Mouse (Mus musculus): ENCODE results near the gene Scp2. TPM values are rescaled to one million over a fixed set of nuclear protein-coding genes. Genes with fewer than 3 reads are reported as not detected.
"Not testable (repeated sequence)": the region's sequence is repeated elsewhere in the genome, so short reads cannot be mapped to it uniquely, and the experiment has no call there.

Scp2 gene
- polyA plus RNA-seq, 1 experiment from 2014 or later = 189 TPM

- Histone ChIP-seq H3K27ac (ENCODE audit: low read length) (no peak overlapping the region), H3K36me3 (ENCODE audit: control insufficient read depth, insufficient read depth) (no peaks in the 10 kb centered on the region), H3K9me3 (replicated peaks; ENCODE audit: control insufficient read depth, low read length) (no peaks in the 10 kb centered on the region), H3K27me3 (ENCODE audit: control insufficient read depth, insufficient read depth, low read length) (no peaks in the 10 kb centered on the region), H3K4me1 (ENCODE audit: control insufficient read depth, insufficient read depth, low read length) (peaks cover 6% of the 10 kb centered on the region; the same call in 1 of the 2 replicates), H3K9ac (ENCODE audit: low read length) (no peak overlapping the region), H3K4me2 (ENCODE audit: low read depth, low read length) (no peak overlapping the region), H3K4me3 (ENCODE audit: low read length) (no peak overlapping the region)
- 78% methylated on average over 6 of the region's 6 CpGs for WGBS
- no peak for ATAC-seq (replicated peaks; ENCODE audit: extremely low read depth, insufficient read depth, low FRiP score)
These were observed 61.6 kb downstream of the Scp2 start for GRCm38 (mm10) chr4:108083032-108083735.

GRCm38 (mm10) chr4:108082401-108082806, 62.4 kb downstream of the Scp2 start:
- peaks cover 6% of the 10 kb centered on the region; the same call in 1 of the 2 replicates for H3K4me1 ChIP-seq (ENCODE audit: control insufficient read depth, insufficient read depth, low read length)
- 72% methylated on average over 2 of the region's 2 CpGs for WGBS
- no peak overlapping the region for H3K4me3 ChIP-seq (ENCODE audit: low read length)
- no peaks in the 10 kb centered on the region for H3K36me3 ChIP-seq (ENCODE audit: control insufficient read depth, insufficient read depth)
- H3K4me2 ChIP-seq (ENCODE audit: low read depth, low read length) = no peak overlapping the region
- no peak for ATAC-seq (replicated peaks; ENCODE audit: extremely low read depth, insufficient read depth, low FRiP score)
- H3K9me3 ChIP-seq (replicated peaks; ENCODE audit: control insufficient read depth, low read length) = no peaks in the 10 kb centered on the region
- H3K9ac ChIP-seq (ENCODE audit: low read length) = no peak overlapping the region
- H3K27me3 ChIP-seq (ENCODE audit: control insufficient read depth, insufficient read depth, low read length) = no peaks in the 10 kb centered on the region
- no peak overlapping the region; the same call in 1 of the 2 replicates for H3K27ac ChIP-seq (ENCODE audit: low read length)

GRCm38 (mm10) chr4:108080876-108081275, 63.9 kb downstream of the Scp2 start:
- no peaks in the 10 kb centered on the region for H3K36me3 ChIP-seq (ENCODE audit: control insufficient read depth, insufficient read depth)
- H3K27ac ChIP-seq (ENCODE audit: low read length) = no peak overlapping the region
- no peak overlapping the region for H3K9ac ChIP-seq (ENCODE audit: low read length)
- no peaks in the 10 kb centered on the region for H3K9me3 ChIP-seq (replicated peaks; ENCODE audit: control insufficient read depth, low read length)
- 73% methylated on average over 5 of the region's 5 CpGs for WGBS
- ATAC-seq (replicated peaks; ENCODE audit: extremely low read depth, insufficient read depth, low FRiP score) = no peak
- no peak overlapping the region for H3K4me2 ChIP-seq (ENCODE audit: low read depth, low read length)
- peaks cover 6% of the 10 kb centered on the region; the same call in 1 of the 2 replicates for H3K4me1 ChIP-seq (ENCODE audit: control insufficient read depth, insufficient read depth, low read length)
- H3K27me3 ChIP-seq (ENCODE audit: control insufficient read depth, insufficient read depth, low read length) = no peaks in the 10 kb centered on the region
- no peak overlapping the region for H3K4me3 ChIP-seq (ENCODE audit: low read length)

- Histone ChIP-seq H3K36me3 (ENCODE audit: control insufficient read depth, insufficient read depth) (no peaks in the 10 kb centered on the region), H3K4me1 (ENCODE audit: control insufficient read depth, insufficient read depth, low read length) (peaks cover 6% of the 10 kb centered on the region; the same call in 1 of the 2 replicates), H3K9me3 (replicated peaks; ENCODE audit: control insufficient read depth, low read length) (no peaks in the 10 kb centered on the region), H3K27ac (ENCODE audit: low read length) (no peak overlapping the region), H3K27me3 (ENCODE audit: control insufficient read depth, insufficient read depth, low read length) (no peaks in the 10 kb centered on the region), H3K4me2 (ENCODE audit: low read depth, low read length) (no peak overlapping the region), H3K9ac (ENCODE audit: low read length) (no peak overlapping the region), H3K4me3 (ENCODE audit: low read length) (no peak overlapping the region)
- 62% methylated on average over 2 of the region's 2 CpGs for WGBS
- no peak for ATAC-seq (replicated peaks; ENCODE audit: extremely low read depth, insufficient read depth, low FRiP score)
These were observed 65.0 kb downstream of the Scp2 start for GRCm38 (mm10) chr4:108079762-108080161.

- H3K4me2 ChIP-seq (ENCODE audit: low read depth, low read length); H3K36me3 ChIP-seq (ENCODE audit: control insufficient read depth, insufficient read depth); H3K4me3 ChIP-seq (ENCODE audit: low read length); H3K9me3 ChIP-seq (replicated peaks; ENCODE audit: control insufficient read depth, low read length); H3K9ac ChIP-seq (ENCODE audit: low read length); H3K27ac ChIP-seq (ENCODE audit: low read length); H3K4me1 ChIP-seq (ENCODE audit: control insufficient read depth, insufficient read depth, low read length); ATAC-seq (replicated peaks; ENCODE audit: extremely low read depth, insufficient read depth, low FRiP score); H3K27me3 ChIP-seq (ENCODE audit: control insufficient read depth, insufficient read depth, low read length): not testable (repeated sequence)
- 86% methylated on average over 15 of the region's 15 CpGs for WGBS
These were observed 65.6 kb downstream of the Scp2 start for GRCm38 (mm10) chr4:108079191-108079590.

- WGBS = 71% methylated on average over 3 of the region's 3 CpGs
These were observed 67.4 kb downstream of the Scp2 start for GRCm38 (mm10) chr4:108077224-108077955.

GRCm38 (mm10) chr4:108074204-108074823, 70.5 kb downstream of the Scp2 start:
- H3K27ac ChIP-seq (ENCODE audit: low read length) = no peak overlapping the region
- 82% methylated on average over 3 of the region's 3 CpGs for WGBS
- no peak overlapping the region for H3K9ac ChIP-seq (ENCODE audit: low read length)
- H3K27me3 ChIP-seq (ENCODE audit: control insufficient read depth, insufficient read depth, low read length) = no peaks in the 10 kb centered on the region
- no peak overlapping the region for H3K4me2 ChIP-seq (ENCODE audit: low read depth, low read length)
- peaks cover 9% of the 10 kb centered on the region for H3K4me1 ChIP-seq (ENCODE audit: control insufficient read depth, insufficient read depth, low read length)
- ATAC-seq (replicated peaks; ENCODE audit: extremely low read depth, insufficient read depth, low FRiP score) = no peak
- H3K9me3 ChIP-seq (replicated peaks; ENCODE audit: control insufficient read depth, low read length) = no peaks in the 10 kb centered on the region
- no peak overlapping the region for H3K4me3 ChIP-seq (ENCODE audit: low read length)
- no peaks in the 10 kb centered on the region for H3K36me3 ChIP-seq (ENCODE audit: control insufficient read depth, insufficient read depth)

More at GRCm38 (mm10) chr4:108077224-108077955, 67.4 kb downstream of the Scp2 start:
- H3K4me3 ChIP-seq (ENCODE audit: low read length) = no peak overlapping the region
- no peak overlapping the region for H3K4me2 ChIP-seq (ENCODE audit: low read depth, low read length)
- no peak overlapping the region for H3K27ac ChIP-seq (ENCODE audit: low read length)
- H3K27me3 ChIP-seq (ENCODE audit: control insufficient read depth, insufficient read depth, low read length) = no peaks in the 10 kb centered on the region
- H3K4me1 ChIP-seq (ENCODE audit: control insufficient read depth, insufficient read depth, low read length) = peaks cover 6% of the 10 kb centered on the region; the same call in 1 of the 2 replicates
- ATAC-seq (replicated peaks; ENCODE audit: extremely low read depth, insufficient read depth, low FRiP score) = no peak
- no peaks in the 10 kb centered on the region for H3K36me3 ChIP-seq (ENCODE audit: control insufficient read depth, insufficient read depth)
- no peaks in the 10 kb centered on the region for H3K9me3 ChIP-seq (replicated peaks; ENCODE audit: control insufficient read depth, low read length)
- no peak overlapping the region for H3K9ac ChIP-seq (ENCODE audit: low read length)

- ATAC-seq (replicated peaks; ENCODE audit: extremely low read depth, insufficient read depth, low FRiP score) = no peak
- no peaks in the 10 kb centered on the region for H3K9me3 ChIP-seq (replicated peaks; ENCODE audit: control insufficient read depth, low read length)
- no peak overlapping the region for H3K4me2 ChIP-seq (ENCODE audit: low read depth, low read length)
- no peak overlapping the region for H3K4me3 ChIP-seq (ENCODE audit: low read length)
- WGBS = 94% methylated on average over 3 of the region's 3 CpGs
- no peaks in the 10 kb centered on the region for H3K27me3 ChIP-seq (ENCODE audit: control insufficient read depth, insufficient read depth, low read length)
- peaks cover 9% of the 10 kb centered on the region for H3K4me1 ChIP-seq (ENCODE audit: control insufficient read depth, insufficient read depth, low read length)
- 0 out of 2 replicates have a peak, but pooled peaks cover 3% of the 10 kb centered on the region for H3K36me3 ChIP-seq (ENCODE audit: control insufficient read depth, insufficient read depth)
- no peak overlapping the region for H3K27ac ChIP-seq (ENCODE audit: low read length)
- H3K9ac ChIP-seq (ENCODE audit: low read length) = no peak overlapping the region
These were observed 72.7 kb downstream of the Scp2 start for GRCm38 (mm10) chr4:108072086-108072485.
